Mouse (Mus musculus) erythroblast, embryonic 14.5 days (primary cell): ENCODE measurements around the gene Actl10.

Source experiments
- GATA1 ChIP-seq: IDR thresholded peaks from 2 replicates; pipeline ENCODE4 v1.6.1; 2012; ENCODE audit warnings: low read length, inconsistent platforms, mixed read lengths
- TAL1 ChIP-seq: IDR thresholded peaks from 3 replicates; pipeline ENCODE4 v1.6.1; 2012; ENCODE audit warnings: low read length, inconsistent platforms, mixed read lengths

DNA sequence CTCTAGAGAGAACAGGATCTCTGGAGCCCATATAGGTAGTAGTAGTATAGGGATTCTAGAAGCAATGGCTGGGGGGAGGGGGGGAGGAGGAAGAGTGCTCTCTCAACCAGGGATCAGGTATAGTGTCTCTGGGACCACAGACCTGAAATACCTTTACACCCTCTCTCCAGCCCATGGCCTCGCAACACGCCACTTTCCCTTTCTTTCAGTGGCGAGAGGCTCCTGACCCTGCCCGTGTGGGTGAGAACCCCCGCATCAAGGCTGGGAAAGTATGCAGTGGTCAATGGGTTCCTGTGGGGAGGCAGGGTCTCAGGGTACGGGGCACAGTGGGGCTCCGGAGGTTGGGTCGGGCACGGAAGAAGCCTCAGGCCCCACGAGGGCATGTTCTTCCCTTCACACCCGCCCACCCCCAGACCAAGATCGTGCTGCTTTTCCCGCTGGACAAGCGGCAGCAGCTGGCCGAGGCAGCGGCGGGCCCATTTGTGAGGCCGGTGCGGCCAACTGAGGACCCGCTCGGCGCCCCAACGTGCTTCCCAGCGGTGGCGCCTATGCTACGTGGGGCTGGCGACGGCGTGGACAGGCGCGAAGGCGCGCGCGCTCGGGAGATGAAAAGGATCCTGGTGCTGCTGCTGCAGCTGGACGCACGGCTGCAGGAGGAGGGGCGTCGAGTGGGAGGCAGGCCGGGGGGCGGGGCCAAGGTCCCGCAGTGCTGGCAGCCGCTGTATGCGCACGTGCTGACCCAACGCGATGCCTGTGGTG, 2.3 kb upstream of the Actl10 start:
- no peak for TF ChIP-seq TAL1
- TF ChIP-seq GATA1: no peak
